Mouse (Mus musculus): ENCODE data around the gene Vamp2.

The Vamp2 gene

DNA sequence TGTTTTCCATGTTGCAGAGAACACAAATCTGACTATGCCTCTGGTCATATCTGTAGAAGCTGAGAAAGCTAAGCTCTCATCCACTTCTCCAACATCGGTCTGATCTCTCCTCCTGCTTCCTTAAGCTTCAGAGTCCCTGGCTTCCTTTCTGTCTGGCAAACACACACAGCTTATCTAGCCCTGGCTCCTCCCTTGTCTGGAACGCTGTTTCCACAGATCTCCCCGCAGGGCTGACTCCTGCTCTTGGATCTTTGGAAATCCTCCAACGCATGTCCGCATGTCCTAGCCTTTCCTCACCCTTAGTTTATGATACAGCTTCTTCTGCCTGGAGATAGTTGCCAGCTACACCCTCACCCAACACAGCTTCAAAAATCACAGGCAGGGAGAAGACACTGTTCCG, 20.7 kb upstream of the Vamp2 start:
- H3K36me3 ChIP-seq (ENCODE audit: insufficient read depth, low read length), result no peaks in the 10 kb centered on the region
- H3K9me3 ChIP-seq (ENCODE audit: low read length), result no peaks in the 10 kb centered on the region
- H3K4me1 ChIP-seq (replicated peaks; ENCODE audit: low read depth, low read length), result peaks cover 60% of the 10 kb centered on the region
- TF ChIP-seq POU5F1 (IDR thresholded peaks at IDR 0.05; ENCODE audit: borderline replicate concordance, low read length) (no peak), CTCF (conservative IDR thresholded peaks at IDR 0.05; ENCODE audit: low read length) (no peak), NANOG (IDR thresholded peaks at IDR 0.05; ENCODE audit: borderline replicate concordance, low read length) (no peak)
- no peaks in the 10 kb centered on the region for H3K27me3 ChIP-seq (ENCODE audit: insufficient read depth, low read length)
- 0 out of 2 replicates have a peak overlapping the region, but pooled peaks have one; percentile 35 for H3K4me3 ChIP-seq (replicated peaks; ENCODE audit: low read length)

DNA sequence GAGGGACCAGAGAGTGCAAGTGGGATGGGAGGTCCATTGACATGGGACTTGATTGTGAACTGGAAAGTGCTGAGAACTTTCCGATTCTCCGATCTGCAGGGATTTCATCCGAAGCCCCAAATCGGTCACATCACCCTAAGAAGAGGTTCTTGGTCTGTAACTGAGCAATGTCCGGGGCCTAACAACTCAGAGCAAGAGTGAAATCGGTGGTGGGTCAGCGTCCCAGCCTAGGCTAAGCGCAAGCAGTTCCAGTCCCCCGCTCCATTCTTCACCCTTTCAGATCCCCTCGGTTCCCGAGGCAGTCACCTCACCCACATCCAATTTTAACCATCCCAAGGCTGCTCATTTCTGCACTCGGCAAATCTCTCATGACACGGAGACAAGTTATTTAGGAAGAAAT, 18.2 kb upstream of the Vamp2 start:
- peaks cover 69% of the 10 kb centered on the region for H3K4me1 ChIP-seq (replicated peaks; ENCODE audit: low read depth, low read length)
- TF ChIP-seq CTCF (conservative IDR thresholded peaks at IDR 0.05; ENCODE audit: low read length), result no peak
- TF ChIP-seq POU5F1 (IDR thresholded peaks at IDR 0.05; ENCODE audit: borderline replicate concordance, low read length), result no peak
- TF ChIP-seq NANOG (IDR thresholded peaks at IDR 0.05; ENCODE audit: borderline replicate concordance, low read length), result no peak
- H3K36me3 ChIP-seq (ENCODE audit: insufficient read depth, low read length), result no peaks in the 10 kb centered on the region
- no peaks in the 10 kb centered on the region for H3K9me3 ChIP-seq (ENCODE audit: low read length)
- H3K27me3 ChIP-seq (ENCODE audit: insufficient read depth, low read length), result no peaks in the 10 kb centered on the region
- H3K4me3 ChIP-seq (replicated peaks; ENCODE audit: low read length), result peak overlapping the region; percentile 92

DNA sequence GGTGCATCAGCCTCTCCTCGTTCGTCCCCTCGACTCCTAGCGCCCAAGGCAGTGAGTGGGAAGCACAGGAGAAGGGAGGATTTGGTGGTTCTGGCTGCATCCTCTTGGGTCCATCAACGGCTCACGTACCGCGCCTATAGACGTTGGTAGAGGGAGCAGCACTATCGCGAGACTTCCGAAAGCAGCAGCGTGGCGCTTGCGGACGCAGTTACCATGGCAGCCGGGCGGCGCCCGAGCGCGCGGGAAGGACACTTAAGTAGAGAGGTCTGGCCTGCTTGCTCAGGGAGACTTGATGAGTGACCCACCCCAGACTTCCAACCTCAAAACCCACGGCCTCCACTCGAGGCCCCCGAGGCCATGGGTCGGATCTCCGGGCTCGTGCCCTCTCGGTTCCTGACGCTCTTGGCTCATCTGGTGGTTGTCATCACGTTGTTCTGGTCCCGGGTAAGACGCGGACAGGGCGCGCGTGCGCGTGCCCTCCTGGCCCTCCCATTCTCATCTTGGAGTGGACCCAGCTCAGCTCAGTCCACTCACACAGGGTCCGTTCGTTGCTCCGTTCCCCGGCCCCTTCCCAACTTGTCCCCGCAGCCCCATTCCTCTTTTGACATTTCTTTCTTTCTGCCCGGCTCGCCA, 17.6 kb upstream of the Vamp2 start, which contains the start of gene Tmem107:
TSS of gene Tmem107 (plus strand) at position 217 of the 633 bp plus-strand sequence.
- H3K4me1 ChIP-seq (replicated peaks; ENCODE audit: low read depth, low read length), result peaks cover 65% of the 10 kb centered on the region
- TF ChIP-seq NANOG (IDR thresholded peaks at IDR 0.05; ENCODE audit: borderline replicate concordance, low read length) (no peak), POU5F1 (IDR thresholded peaks at IDR 0.05; ENCODE audit: borderline replicate concordance, low read length) (no peak), CTCF (conservative IDR thresholded peaks at IDR 0.05; ENCODE audit: low read length) (no peak)
- H3K27me3 ChIP-seq (ENCODE audit: insufficient read depth, low read length), result no peaks in the 10 kb centered on the region

DNA sequence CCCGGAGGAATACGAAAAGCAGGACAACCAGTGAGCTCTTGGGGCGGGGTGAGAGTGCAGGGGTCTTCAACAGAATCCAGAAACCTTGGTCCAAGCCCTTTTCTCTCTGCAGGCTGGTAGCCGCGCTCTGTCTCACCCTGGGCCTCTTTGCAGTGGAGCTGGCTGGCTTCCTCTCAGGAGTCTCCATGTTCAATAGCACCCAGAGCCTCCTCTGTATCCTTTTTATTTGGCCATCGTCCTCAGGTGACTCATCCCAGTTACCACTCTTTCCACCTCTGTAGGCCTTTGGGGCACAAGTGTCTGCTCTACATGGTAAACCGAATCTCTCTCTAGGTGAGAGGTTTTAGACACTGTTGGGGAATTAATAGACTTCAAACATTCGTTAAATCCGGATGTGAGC, 17.0 kb upstream of the Vamp2 start:
- no peaks in the 10 kb centered on the region for H3K9me3 ChIP-seq (ENCODE audit: low read length)
- peak overlapping the region; percentile 92 for H3K4me3 ChIP-seq (replicated peaks; ENCODE audit: low read length)
- no peaks in the 10 kb centered on the region for H3K27me3 ChIP-seq (ENCODE audit: insufficient read depth, low read length)
- peaks cover 64% of the 10 kb centered on the region for H3K4me1 ChIP-seq (replicated peaks; ENCODE audit: low read depth, low read length)
- H3K36me3 ChIP-seq (ENCODE audit: insufficient read depth, low read length), result no peaks in the 10 kb centered on the region
- TF ChIP-seq CTCF (conservative IDR thresholded peaks at IDR 0.05; ENCODE audit: low read length), result no peak
- no peak for TF ChIP-seq POU5F1 (IDR thresholded peaks at IDR 0.05; ENCODE audit: borderline replicate concordance, low read length)
- TF ChIP-seq NANOG (IDR thresholded peaks at IDR 0.05; ENCODE audit: borderline replicate concordance, low read length), result no peak

More for the DNA sequence above, 17.6 kb upstream of the Vamp2 start, which contains the start of gene Tmem107:
- H3K36me3 ChIP-seq (ENCODE audit: insufficient read depth, low read length), result no peaks in the 10 kb centered on the region
- H3K4me3 ChIP-seq (replicated peaks; ENCODE audit: low read length), result peak within 1 kb of the TSS; percentile 92
- no peaks in the 10 kb centered on the region for H3K9me3 ChIP-seq (ENCODE audit: low read length)

- TF ChIP-seq POU5F1 (IDR thresholded peaks at IDR 0.05; ENCODE audit: borderline replicate concordance, low read length) (no peak), CTCF (conservative IDR thresholded peaks at IDR 0.05; ENCODE audit: low read length) (no peak), NANOG (IDR thresholded peaks at IDR 0.05; ENCODE audit: borderline replicate concordance, low read length) (no peak)
- H3K4me1 ChIP-seq (replicated peaks; ENCODE audit: low read depth, low read length), result peaks cover 65% of the 10 kb centered on the region
- 0 out of 2 replicates have a peak overlapping the region, but pooled peaks have one; percentile 17 for H3K4me3 ChIP-seq (replicated peaks; ENCODE audit: low read length)
- H3K36me3 ChIP-seq (ENCODE audit: insufficient read depth, low read length), result no peaks in the 10 kb centered on the region
- H3K9me3 ChIP-seq (ENCODE audit: low read length), result no peaks in the 10 kb centered on the region
- no peaks in the 10 kb centered on the region for H3K27me3 ChIP-seq (ENCODE audit: insufficient read depth, low read length)
These were observed 16.1 kb upstream of the Vamp2 start for GRCm38 (mm10) chr11:69072234-69072633.

DNA sequence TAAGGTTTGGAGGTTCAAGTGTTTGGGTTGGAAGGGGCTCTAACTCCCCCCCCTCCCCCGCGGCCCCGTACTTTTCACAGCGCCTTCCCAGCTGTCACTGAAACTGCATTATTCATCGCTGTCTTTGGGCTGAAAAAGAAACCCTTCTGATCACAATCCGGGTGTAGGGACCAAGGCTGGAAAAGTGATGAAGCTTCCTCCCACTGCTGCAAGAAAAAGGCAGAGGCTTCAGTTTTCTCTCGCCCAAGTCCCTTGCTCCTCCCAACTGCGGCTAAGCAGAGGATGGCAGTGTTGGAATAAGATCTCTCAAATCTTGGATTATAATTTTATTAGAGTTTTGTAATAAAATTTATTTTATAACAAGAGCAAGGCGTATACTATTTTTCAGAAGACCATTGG, 15.6 kb upstream of the Vamp2 start:
- peaks cover 65% of the 10 kb centered on the region for H3K4me1 ChIP-seq (replicated peaks; ENCODE audit: low read depth, low read length)
- no peak for TF ChIP-seq POU5F1 (IDR thresholded peaks at IDR 0.05; ENCODE audit: borderline replicate concordance, low read length)
- no peak for TF ChIP-seq CTCF (conservative IDR thresholded peaks at IDR 0.05; ENCODE audit: low read length)
- no peak for TF ChIP-seq NANOG (IDR thresholded peaks at IDR 0.05; ENCODE audit: borderline replicate concordance, low read length)
- no peaks in the 10 kb centered on the region for H3K9me3 ChIP-seq (ENCODE audit: low read length)
- H3K27me3 ChIP-seq (ENCODE audit: insufficient read depth, low read length), result no peaks in the 10 kb centered on the region
- H3K4me3 ChIP-seq (replicated peaks; ENCODE audit: low read length), result peak overlapping the region; percentile 62
- H3K36me3 ChIP-seq (ENCODE audit: insufficient read depth, low read length), result no peaks in the 10 kb centered on the region

DNA sequence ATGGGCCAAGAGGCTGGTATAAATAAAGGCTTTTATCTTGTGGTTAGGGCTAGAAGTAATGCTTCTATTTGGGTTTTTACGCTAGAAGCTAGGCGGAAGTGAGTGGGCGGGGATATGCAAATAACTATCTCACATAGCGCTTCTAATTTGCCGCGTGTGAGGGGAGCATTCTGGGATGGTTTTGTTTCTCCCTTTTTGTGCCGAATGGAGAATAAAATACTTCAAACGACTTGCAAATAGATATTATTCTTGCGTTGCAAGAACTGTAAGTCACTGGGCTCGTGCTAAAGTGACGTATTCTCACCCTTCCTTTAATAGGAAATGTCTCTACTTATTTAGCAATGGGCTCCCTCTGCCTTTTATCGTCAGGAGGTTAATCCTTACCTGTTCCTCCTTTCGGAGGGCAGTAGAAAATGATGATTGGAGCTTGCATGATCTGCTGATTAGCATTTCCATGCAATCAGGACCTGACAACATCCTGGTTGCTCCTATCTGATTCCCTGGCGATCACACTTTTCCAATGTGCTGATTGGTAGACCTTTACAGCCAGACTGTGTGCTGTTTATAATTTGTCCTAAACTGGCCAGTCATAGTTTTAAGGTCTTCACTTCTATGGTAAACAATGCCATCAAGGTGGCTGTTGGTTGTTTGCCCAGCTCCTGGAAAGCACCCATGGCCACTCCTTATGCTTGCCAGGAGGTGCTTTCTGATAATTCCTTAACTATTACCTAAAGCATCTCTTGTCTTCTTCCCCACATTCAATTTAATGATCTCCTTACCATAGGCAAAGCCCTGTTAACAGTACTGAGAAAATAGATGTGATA, 15.0 kb upstream of the Vamp2 start:
- Histone ChIP-seq H3K4me1 (replicated peaks; ENCODE audit: low read depth, low read length) (peaks cover 69% of the 10 kb centered on the region), H3K36me3 (ENCODE audit: insufficient read depth, low read length) (no peaks in the 10 kb centered on the region), H3K4me3 (replicated peaks; ENCODE audit: low read length) (peak overlapping the region; percentile 62), H3K9me3 (ENCODE audit: low read length) (no peaks in the 10 kb centered on the region), H3K27me3 (ENCODE audit: insufficient read depth, low read length) (no peaks in the 10 kb centered on the region)
- TF ChIP-seq CTCF (conservative IDR thresholded peaks at IDR 0.05; ENCODE audit: low read length), result no peak
- peak; percentile 82 for TF ChIP-seq POU5F1 (IDR thresholded peaks at IDR 0.05; ENCODE audit: borderline replicate concordance, low read length)

DNA sequence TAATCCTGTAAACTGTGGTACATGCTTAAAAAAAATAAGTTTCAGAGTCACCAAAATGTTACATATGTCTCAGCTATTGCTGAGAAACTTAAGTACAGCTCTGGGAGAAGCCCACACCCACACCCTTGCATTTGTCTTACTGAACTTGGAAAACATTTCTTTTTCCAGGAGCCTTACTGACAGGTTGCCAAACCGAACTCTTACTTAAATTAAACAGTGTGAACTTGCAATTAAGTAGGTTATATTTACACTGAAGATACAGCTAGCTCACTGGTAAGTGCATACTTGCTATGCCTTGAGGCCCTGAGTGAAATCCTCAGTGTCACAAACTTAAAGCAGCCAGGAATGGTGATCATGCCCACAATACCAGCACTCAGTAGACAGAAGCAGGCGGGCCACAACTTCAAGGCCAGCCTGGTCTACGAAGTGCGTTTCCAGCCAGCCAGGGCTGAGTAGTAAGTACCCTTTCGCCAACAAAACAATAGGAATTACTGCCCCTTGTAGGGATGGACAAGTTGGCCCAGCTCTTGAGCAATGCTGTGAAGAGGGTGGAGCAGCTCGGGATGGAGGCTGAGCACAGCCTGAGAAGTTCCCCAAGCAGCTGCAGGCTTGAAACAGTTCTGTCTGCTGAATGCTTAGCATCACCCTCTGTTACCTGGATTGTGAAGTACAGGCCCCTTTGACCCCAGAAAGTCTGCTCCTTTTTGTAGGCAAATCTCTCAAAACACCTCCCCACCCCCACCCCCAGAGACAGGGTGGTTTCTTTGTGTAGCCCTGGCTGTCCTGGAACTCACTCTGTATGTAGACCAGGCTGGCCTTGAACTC, 14.1 kb upstream of the Vamp2 start:
- H3K4me1 ChIP-seq (replicated peaks; ENCODE audit: low read depth, low read length), result peaks cover 78% of the 10 kb centered on the region
- 0 out of 2 replicates have a peak overlapping the region, but pooled peaks have one; percentile 21 for H3K4me3 ChIP-seq (replicated peaks; ENCODE audit: low read length)
- H3K36me3 ChIP-seq (ENCODE audit: insufficient read depth, low read length), result no peaks in the 10 kb centered on the region
- H3K27me3 ChIP-seq (ENCODE audit: insufficient read depth, low read length), result no peaks in the 10 kb centered on the region
- H3K9me3 ChIP-seq (ENCODE audit: low read length), result no peaks in the 10 kb centered on the region
- TF ChIP-seq POU5F1 (IDR thresholded peaks at IDR 0.05; ENCODE audit: borderline replicate concordance, low read length) (no peak), NANOG (IDR thresholded peaks at IDR 0.05; ENCODE audit: borderline replicate concordance, low read length) (no peak), CTCF (conservative IDR thresholded peaks at IDR 0.05; ENCODE audit: low read length) (no peak)
